Mouse (Mus musculus): Measurements from ENCODE around the gene Gm28043.

DNA sequence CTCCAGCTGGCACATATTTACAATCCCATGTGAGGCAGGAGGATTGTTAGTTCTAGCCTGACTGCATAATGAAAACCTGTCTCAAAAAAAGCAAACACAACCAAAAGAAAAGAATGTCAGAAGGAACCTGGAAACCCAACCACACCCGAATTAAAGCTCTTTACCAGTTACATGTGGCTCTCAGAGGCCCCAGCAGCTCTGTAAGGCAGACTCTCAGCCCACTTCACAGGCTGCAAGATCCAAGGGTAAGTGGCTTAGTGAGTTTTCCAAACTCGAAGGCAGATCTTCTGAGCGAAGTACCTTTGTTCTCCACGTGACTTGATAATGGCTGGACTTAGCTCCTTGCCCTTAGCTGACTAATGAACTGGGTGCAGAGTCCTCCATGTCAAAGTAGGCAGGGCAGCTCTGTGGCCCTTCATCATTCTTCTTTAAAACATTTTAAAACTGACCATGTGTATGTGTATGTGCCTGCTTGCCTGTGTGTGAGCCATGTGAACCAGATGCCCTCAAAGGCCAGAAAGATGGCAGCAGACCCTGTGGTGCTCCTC lies 35.0 kb upstream of the Gm28043 start:
- TF ChIP-seq POLR2A (IDR thresholded peaks at IDR 0.05; ENCODE audit: extremely low read depth, insufficient read depth, low read length), result no peak
- no peak for TF ChIP-seq CTCF (IDR thresholded peaks at IDR 0.05; ENCODE audit: extremely low read depth, insufficient read depth, low read length)

Measured in cortical plate, adult 2 months (tissue).